Mouse (Mus musculus): ENCODE measurements around the gene Gm14781. TPM values are rescaled to one million over a fixed set of nuclear protein-coding genes. Genes with fewer than 3 reads are reported as not detected.
"Not testable (repeated sequence)": the region's sequence is repeated elsewhere in the genome, so short reads cannot be mapped to it uniquely, and the experiment has no call there.

The Gm14781 gene
- not detected in 2 replicates for polyA plus RNA-seq (2011; ENCODE audit: insufficient read depth, insufficient read length, low replicate concordance, missing spikeins)

- 56% methylated on average over 1 of the region's 1 CpGs for WGBS
- H3K27ac ChIP-seq (ENCODE audit: control insufficient read depth, insufficient read depth, low read depth, low read length, poor library complexity); H3K4me3 ChIP-seq (replicated peaks; ENCODE audit: control insufficient read depth, low read depth, low read length); H3K4me1 ChIP-seq (ENCODE audit: control insufficient read depth, insufficient read depth, low read length): not testable (repeated sequence)
These were observed at the start of gene Gm14781 for GRCm38 (mm10) chrX:91631894-91632293. Gene Gm14781 (plus strand): TSS chrX:91632194.

- H3K4me3 ChIP-seq (replicated peaks; ENCODE audit: control insufficient read depth, low read depth, low read length); H3K27ac ChIP-seq (ENCODE audit: control insufficient read depth, insufficient read depth, low read depth, low read length, poor library complexity); H3K4me1 ChIP-seq (ENCODE audit: control insufficient read depth, insufficient read depth, low read length): not testable (repeated sequence)
These were observed 23.1 kb downstream of the Gm14781 start for GRCm38 (mm10) chrX:91654964-91655575.

Other genes starting within 250 kb of the Gm14781 start
- gene Gm5072, start 239.7 kb upstream of the Gm14781 start, polyA plus RNA-seq (2011; ENCODE audit: insufficient read depth, insufficient read length, low replicate concordance, missing spikeins), result not detected in 2 replicates
- not detected in 2 replicates for gene Gm8914, start 152.1 kb upstream of the Gm14781 start, polyA plus RNA-seq (2011; ENCODE audit: insufficient read depth, insufficient read length, low replicate concordance, missing spikeins)
- gene 1700084M14Rik, start 56.3 kb upstream of the Gm14781 start, polyA plus RNA-seq (2011; ENCODE audit: insufficient read depth, insufficient read length, low replicate concordance, missing spikeins), result not detected in 2 replicates
- not detected in 2 replicates for gene Mageb5, start 150.8 kb downstream of the Gm14781 start, polyA plus RNA-seq (2011; ENCODE audit: insufficient read depth, insufficient read length, low replicate concordance, missing spikeins)